Mouse (Mus musculus): ENCODE data around the gene Itpkb.

GRCm38 (mm10) chr1:180342944-180343343 lies 12.7 kb downstream of the Itpkb start:
- no peak for TF ChIP-seq POLR2A (IDR thresholded peaks at IDR 0.05; ENCODE audit: extremely low read depth, insufficient read depth, low read length)
- TF ChIP-seq CTCF (IDR thresholded peaks at IDR 0.05; ENCODE audit: extremely low read depth, insufficient read depth, low read length), result no peak

Measured in cortical plate, adult 2 months (tissue).